Mouse (Mus musculus): Measurements from ENCODE around the gene Wwp2.

DNA sequence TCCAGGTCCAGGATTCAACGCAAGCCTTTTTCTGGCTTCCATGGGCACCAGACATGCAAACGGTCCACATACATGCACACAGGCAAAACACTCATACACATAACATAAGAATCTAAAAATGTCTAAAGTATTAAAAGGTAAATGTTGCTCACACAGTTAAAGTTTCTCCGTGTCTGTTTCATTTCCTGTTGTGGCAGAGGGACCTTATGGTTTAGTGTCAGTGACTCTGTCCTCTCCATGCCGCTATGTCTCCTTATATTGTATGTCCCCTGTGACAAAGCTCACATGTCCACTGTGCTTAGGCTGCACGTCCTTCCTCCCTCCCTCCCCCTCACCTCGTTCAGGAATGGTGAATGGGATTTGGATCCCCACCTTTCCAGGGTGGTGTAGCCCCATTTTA, 13.5 kb downstream of the Wwp2 start:
- TF ChIP-seq CTCF (conservative IDR thresholded peaks at IDR 0.05; ENCODE audit: insufficient read depth, insufficient read length, low read depth, low read length): no peak
- no peak for TF ChIP-seq POLR2A (IDR thresholded peaks at IDR 0.05; ENCODE audit: low read depth, low read length)

Data from kidney, adult 2 months (tissue).